Mouse (Mus musculus): ENCODE results near the gene Cit.

Gene Cit

DNA sequence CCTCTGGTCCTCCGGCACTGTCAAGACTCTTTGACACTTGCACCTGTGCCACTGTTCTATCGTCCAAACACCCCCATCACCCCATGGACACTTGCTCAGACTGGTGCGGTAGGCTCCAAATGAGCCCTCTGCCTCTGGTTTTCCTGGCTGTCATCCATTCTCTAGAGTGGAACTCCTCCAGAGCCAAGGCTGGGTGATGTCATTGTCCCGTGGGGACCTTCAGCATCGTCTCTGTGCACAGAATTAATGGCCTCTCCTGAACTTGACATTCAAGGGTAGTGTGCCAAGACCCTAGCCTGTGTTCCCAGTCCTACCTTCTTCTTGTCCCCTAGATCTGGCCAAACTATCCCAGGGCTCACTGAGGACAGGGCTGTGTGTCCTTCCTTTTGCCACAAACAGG is 70.4 kb downstream of the Cit start:
- DNase-seq (ENCODE audit: low spot score): no peak

DNA sequence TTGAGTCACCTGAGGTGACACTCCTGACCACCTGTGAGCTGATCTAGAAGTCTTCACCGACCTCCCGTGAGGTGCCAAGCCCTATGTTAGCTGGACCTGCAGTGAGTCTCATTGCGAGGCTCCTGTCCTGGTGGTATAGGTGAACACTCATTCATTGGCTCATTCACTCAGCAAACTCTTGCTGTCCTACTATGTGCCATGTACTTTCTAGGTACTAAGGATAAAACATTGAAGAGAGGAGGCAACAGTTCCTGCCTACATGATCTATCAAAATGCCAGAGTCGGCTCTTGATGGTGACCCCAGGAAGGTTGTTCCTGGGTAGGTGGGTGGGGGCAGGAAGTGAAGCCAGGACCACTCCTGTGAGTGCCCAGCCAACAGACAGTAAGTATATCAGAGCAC is 72.9 kb downstream of the Cit start:
- no peak for DNase-seq (ENCODE audit: low spot score)

DNA sequence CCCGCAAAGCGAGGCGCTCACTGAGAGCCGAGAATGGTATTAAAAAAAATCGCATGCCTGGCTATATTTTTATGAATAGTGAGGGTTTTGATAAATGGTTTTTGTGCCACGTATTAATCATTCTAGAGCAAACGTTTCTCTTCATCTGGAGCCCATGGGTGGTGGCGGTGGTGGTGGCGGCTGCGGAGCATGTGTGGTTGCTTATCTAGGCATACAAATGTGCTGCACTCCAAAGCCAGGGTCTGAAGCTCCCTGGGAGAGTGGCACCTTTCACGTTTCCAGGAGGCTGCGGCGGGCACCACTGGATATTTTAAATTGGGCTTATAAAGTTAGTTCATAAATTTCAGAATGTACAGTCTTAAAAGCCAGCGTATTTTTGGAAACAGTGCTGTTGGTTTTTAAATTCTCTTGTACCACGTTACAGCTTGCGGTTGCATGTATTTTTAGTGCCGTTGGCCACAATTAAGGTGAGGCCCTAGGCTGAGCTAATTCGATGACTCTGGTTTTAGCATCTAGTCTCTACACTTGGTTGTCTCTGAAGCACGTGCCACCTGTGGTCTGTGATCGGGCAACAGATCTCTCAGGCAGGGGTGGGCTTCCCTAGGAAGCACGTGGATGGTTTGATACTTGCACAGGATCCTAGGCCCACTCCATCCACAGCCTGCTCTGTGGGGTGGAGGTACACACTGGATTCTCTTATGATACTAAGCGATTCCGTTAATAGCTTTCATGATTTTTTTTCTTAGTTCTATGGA is 73.7 kb downstream of the Cit start:
- DNase-seq (ENCODE audit: low spot score): no peak

DNA sequence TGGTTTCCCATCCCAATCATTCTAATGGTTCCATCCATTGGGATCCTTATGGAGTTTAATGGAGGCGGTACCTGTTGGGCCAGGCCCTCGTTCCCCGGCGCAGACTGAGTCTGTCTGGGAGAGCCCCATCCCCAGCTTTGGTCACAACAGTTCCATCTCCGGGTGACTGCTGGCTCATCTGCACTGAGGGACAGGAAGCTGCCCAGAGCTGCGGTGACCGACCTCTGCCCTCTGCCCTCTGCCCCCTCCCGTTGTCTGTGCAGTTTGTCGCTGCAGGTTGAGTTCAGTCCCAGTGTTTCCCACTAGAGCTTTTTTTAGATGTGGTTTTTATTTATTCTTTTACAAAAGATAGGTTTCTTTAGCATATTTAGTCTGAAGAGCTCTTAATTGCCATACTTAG is 76.9 kb downstream of the Cit start:
- no peak for DNase-seq (ENCODE audit: low spot score)

- DNase-seq (ENCODE audit: low spot score): no peak
Measured at GRCm38 (mm10) chr5:115924946-115925345, 79.9 kb downstream of the Cit start.

DNA sequence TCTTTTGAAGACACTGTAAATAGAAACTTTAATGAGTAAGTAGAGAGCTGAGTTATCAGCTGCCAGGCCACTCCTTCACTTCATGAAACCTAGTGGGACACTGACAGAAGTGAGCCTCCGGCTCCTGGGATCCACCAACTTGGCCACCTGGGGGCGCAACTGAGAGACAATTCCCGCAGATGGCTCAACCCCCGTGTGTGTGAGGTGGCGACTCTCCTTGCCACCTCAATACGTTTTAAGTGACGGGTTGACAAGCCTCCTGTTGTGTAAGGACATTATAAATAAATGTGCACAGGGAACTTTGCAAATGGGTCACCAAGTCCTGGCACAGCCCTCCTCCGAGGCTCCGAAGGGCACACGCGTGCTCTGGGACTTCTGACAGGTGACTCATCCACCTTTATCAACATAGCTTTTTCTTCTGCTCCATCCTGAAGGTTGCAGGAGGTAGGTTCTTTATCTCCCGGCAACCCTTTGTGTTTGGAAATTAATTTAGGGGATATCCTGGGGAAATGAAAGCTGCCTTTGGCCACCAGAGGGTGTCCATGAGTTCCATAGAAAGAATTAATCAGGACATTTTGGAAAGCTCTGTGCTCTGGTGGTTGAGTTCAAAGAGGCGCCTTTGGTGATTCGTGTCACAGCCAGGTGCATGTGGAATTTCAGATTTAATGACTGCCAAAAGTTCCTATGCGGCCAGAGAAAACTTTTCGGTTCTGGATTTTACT is 83.9 kb downstream of the Cit start:
- DNase-seq (ENCODE audit: low spot score): no peak

DNA sequence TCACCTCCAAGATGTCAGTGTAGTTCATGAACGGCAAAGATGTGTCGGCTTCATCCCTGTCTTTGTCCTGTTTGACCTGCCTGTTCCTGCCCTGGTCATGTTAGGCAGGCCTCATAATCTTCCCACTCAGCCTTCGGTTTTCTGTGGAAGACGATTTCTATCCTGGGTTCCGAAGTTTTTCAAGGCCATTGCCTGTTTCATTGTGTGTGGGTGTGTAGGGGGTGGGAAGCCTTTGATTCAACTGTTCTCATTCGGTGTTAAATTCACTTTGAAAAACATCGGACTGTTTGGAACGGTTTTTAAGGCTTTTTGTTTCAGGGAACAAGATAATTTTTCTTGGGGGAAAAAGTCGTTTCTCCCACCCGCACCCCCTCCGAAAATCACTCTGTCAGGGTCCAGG is 87.2 kb downstream of the Cit start:
- no peak for DNase-seq (ENCODE audit: low spot score)

DNA sequence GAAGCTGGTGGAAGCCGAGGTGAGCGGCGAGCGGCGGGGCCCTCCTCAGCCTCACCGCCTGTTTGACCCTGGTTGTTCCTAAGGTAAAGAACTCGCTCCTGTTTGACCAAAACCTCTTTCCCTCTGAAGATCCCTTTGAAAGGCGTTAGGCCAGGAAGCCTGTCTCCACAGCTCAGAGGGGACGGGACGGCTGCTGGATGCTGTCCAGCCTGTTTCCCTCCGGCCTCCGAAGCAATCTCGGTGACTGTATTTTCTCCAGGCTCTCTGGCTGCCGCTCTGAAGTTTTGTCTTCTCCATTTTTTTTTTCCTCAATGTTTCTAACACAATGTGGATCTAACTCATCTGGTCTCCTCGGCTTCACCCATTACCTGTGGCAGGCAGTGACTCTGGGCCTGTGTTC is 91.8 kb downstream of the Cit start:
- no peak for DNase-seq (ENCODE audit: low spot score)

- no peak for DNase-seq (ENCODE audit: low spot score)
Measured at GRCm38 (mm10) chr5:115937566-115937965, 92.5 kb downstream of the Cit start.

DNA sequence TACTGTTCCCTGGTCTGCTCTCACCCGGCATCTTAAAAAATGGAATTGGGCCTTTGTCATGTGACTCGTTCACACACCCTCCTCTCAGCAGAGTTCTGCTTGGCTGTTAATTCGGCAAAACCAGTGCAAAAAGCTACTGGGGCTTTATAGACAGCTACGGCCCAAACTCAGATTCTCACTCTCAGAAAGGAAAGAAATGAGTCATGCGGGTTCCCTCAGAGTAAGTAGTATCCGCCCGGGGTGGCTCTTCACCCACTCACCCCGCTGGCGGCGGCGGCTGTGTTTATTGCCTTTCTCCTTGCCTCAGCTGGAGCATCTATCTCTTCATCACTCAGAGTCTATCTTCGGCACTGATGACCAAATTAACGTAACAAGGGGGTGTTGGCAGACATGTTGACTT is 93.9 kb downstream of the Cit start:
- DNase-seq (ENCODE audit: low spot score): no peak

- DNase-seq (ENCODE audit: low spot score): no peak
Measured at GRCm38 (mm10) chr5:115942389-115942788, 97.3 kb downstream of the Cit start.

- DNase-seq (ENCODE audit: low spot score): no peak
Measured at GRCm38 (mm10) chr5:115944791-115945490, 99.9 kb downstream of the Cit start.

- no peak for DNase-seq (ENCODE audit: low spot score)
Measured at GRCm38 (mm10) chr5:115947622-115948353, 102.7 kb downstream of the Cit start.

- DNase-seq (ENCODE audit: low spot score): no peak
Measured at GRCm38 (mm10) chr5:115950936-115951335, 105.9 kb downstream of the Cit start.

DNA sequence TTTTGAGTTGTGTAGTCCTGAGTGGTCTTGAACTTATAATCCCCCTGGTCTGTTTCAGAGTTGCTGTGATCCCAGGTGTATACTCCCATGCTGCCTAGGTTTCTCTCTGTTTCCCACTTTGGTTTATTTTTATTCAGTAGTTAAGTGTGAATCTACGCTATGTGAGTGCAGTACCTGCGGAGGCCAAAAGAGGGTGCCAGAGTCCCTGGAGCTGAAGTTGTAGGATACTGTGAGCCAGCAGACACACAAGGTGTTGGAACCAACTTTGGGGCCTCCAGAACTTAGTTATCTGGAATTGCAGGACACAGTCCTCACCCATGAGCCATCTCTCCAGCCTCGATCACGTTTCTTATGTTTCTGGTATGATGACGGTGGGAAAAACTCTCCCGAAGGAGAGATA is 108.1 kb downstream of the Cit start:
- DNase-seq (ENCODE audit: low spot score): no peak

GRCm38 (mm10) chr5:115954084-115954483 is 109.0 kb downstream of the Cit start:
- peak; percentile 27 for DNase-seq (ENCODE audit: low spot score)

DNA sequence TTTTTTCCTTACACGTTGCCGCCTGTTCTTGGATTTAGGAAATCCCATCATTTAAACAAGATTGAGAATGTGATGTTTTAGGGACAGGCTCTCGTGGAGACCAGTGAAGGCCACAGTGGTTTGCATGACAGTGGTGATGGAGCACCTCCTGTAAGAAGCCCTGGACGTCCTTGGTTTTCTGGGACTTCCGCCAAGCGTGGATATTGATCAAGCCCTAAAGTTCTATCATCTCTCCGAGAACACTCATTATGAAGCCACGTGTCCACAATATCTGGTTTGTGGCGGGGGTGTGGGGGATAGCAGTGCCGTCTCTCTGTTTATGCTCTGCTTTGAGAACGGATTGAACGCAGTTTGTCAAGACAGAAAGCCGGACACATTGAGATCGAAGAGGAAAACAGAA is 109.5 kb downstream of the Cit start:
- DNase-seq (ENCODE audit: low spot score): no peak

DNA sequence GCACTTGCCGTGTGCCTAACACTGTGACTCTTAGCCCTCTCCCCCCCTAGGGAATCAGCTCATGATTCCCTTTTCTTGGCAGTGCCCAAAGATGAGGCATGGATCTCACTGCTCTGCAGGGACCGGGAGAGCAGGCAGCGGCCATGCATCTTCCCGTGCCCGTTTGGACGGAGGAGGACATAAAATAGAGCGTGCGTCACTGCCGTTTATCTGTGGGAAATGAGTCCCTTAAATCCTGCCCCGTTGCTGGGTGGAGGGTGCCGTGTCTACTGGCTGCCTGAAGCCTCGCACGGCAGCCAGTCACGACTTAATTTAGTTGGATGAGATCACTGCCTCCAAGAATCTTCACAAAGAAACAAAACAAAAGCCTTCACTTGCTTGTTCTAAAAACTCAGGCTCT is 110.1 kb downstream of the Cit start:
- DNase-seq (ENCODE audit: low spot score): no peak

DNA sequence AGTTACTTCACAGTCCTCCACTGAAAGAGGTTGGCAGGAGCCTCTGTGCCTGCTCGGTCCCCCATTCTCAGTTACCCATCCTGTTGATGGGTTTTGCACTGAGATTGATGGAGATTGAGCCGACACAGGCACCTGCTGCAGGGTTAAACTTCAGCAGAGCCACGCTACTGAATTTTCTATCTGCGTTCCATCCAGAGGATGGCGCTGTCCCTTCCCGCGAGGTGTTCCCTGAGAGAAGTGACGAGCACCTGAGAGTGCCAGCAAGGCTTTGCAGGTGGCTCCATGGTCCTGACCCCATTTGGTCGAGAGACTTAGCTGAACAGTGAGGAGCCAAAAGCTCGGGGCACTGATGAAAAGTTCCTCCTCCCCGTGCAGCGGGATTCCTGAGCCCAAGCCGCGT is 111.0 kb downstream of the Cit start:
- no peak for DNase-seq (ENCODE audit: low spot score)

- no peak for DNase-seq (ENCODE audit: low spot score)
Measured at GRCm38 (mm10) chr5:115957177-115957576, 112.1 kb downstream of the Cit start.

DNA sequence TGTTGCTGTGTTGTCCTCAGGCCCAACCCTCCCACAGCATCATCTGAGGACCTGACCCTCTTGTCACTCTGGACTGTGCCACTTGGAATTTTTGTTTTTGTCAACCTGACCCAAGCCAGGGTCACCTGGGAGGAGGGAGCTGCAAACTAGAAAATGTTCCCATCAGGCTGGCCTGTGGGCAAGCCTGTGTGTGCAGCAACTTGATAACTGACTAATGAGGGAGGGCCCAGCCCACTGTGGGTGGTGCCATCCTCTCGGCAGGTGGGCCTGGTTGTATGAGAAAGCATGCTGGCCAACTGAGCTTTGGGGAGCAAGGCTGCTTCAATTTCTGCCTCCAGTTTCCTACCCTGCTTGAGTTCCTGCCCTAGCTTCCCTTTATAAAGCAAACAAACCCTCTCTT is 113.3 kb downstream of the Cit start:
- DNase-seq (ENCODE audit: low spot score): no peak

DNA sequence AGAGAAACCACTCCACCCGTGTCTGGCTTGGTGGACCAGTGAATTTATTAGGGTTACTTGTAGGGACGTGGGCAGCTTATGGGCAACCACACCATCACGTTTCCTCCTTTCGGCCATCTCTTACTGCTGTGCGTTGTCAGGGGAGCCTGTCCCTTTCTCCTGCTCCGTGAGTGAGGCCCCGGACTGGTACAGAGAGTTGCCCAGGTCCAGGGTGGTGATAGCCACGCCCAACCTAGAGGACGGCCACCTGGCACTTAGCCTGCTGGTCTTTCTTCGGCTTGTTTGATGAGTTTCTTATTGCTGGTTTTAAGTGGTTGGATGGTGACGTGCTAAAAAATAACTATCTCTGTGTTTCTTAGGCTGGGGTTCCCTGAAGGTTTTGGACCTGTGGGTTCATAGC is 113.7 kb downstream of the Cit start:
- no peak for DNase-seq (ENCODE audit: low spot score)

- no peak for DNase-seq (ENCODE audit: low spot score)
Measured at GRCm38 (mm10) chr5:115961809-115962208, 116.7 kb downstream of the Cit start.

Measured in testis, postnatal 14 days (tissue).